Mouse (Mus musculus) stomach, embryonic 16.5 days (tissue): ENCODE measurements around the gene Cybc1. TPM values are rescaled to one million over a fixed set of nuclear protein-coding genes. Genes with fewer than 3 reads are reported as not detected.
A peak's percentile ranks its signal among the peaks of the same experiment; 100 is the strongest.

Source experiments
- ATAC-seq: fragments of 200-750 bp; cut with Nextera tagmentation; 2 replicates; pipeline ENCODE4 v1.8.0; 2017; ENCODE audit warnings: moderate number of reproducible peaks, moderate TSS enrichment; ENCODE audit not compliant: insufficient read depth, low FRiP score
- H3K27ac ChIP-seq: fragments of 300-500 bp; sonication (generic); 2 replicates; pipeline ENCODE4 v1.5.1; 2014; ENCODE audit warnings: low read length
- H3K27me3 ChIP-seq: fragments of 300-500 bp; sonication (generic); 2 replicates; pipeline ENCODE4 v1.6.1; 2014; ENCODE audit warnings: low read length, control low read depth, mixed read lengths; ENCODE audit not compliant: control insufficient read depth, insufficient read depth
- H3K36me3 ChIP-seq: fragments of 300-500 bp; sonication (generic); 2 replicates; pipeline ENCODE4 v1.6.1; 2014; ENCODE audit warnings: low read length; ENCODE audit not compliant: control insufficient read depth, insufficient read depth
- H3K4me1 ChIP-seq: fragments of 300-500 bp; sonication (generic); 2 replicates; pipeline ENCODE4 v1.6.1; 2014; ENCODE audit warnings: low read length, control low read depth, mixed read lengths; ENCODE audit not compliant: control insufficient read depth, insufficient read depth
- H3K4me2 ChIP-seq: fragments of 300-500 bp; sonication (generic); 2 replicates; pipeline ENCODE4 v1.6.1; 2014; ENCODE audit warnings: low read depth, low read length, mixed read lengths
- H3K4me3 ChIP-seq: fragments of 300-500 bp; sonication (generic); replicated peaks from 2 replicates; pipeline ENCODE4 v1.5.1; 2014; ENCODE audit warnings: mild to moderate bottlenecking, low read length
- H3K9ac ChIP-seq: fragments of 300-500 bp; sonication (generic); 2 replicates; pipeline ENCODE4 v1.6.1; 2014; ENCODE audit warnings: low read length
- H3K9me3 ChIP-seq: fragments of 300-500 bp; sonication (generic); replicated peaks from 2 replicates; pipeline ENCODE4 v1.6.1; 2016; ENCODE audit warnings: low read length, control low read depth; ENCODE audit not compliant: control insufficient read depth
- WGBS: fragments of 180-500 bp; shearing (Covaris S2); extraction: QIAGEN DNeasy Blood & Tissue Kit; methylation state at CpG from one replicate; pipeline ENCODE4 v1.1.7; 2014; 5-methylcytosine and 5-hydroxymethylcytosine counted together
- polyA plus RNA-seq: library from polyadenylated mRNA; unstranded; fragments of >200 nt; fragmentation: Nextera tagmentation; extraction: Ambion mirVana; gene quantifications from 2 replicates; pipeline ENCODE4 v1.2.1, GENCODE M21; 2015

Gene Cybc1
- 37.9 and 44.2 TPM in 2 replicates for polyA plus RNA-seq

- H3K36me3 ChIP-seq: peaks cover 14% of the 10 kb centered on the region
- peaks cover 30% of the 10 kb centered on the region for H3K4me1 ChIP-seq
- H3K4me3 ChIP-seq: peak within 1 kb of the TSS; percentile 81
- peak within 1 kb of the TSS; percentile 67 for H3K4me2 ChIP-seq
- no peaks in the 10 kb centered on the region for H3K27me3 ChIP-seq
- ATAC-seq: peak; percentile 90
- peak within 1 kb of the TSS; percentile 80 for H3K27ac ChIP-seq
- H3K9me3 ChIP-seq: no peaks in the 10 kb centered on the region
- peak within 1 kb of the TSS; percentile 82 for H3K9ac ChIP-seq
- under 1% methylated on average over 23 of the region's 23 CpGs for WGBS
These were observed at the start of gene Cybc1 for GRCm38 (mm10) chr11:121229018-121229439. Gene Cybc1, minus strand, starts transcription at chr11:121229322.

- ATAC-seq: no peak
- H3K4me1 ChIP-seq: 0 out of 2 replicates have a peak, but pooled peaks cover 9% of the 10 kb centered on the region
- no peak overlapping the region for H3K4me3 ChIP-seq
- H3K9me3 ChIP-seq: no peaks in the 10 kb centered on the region
- H3K36me3 ChIP-seq: no peaks in the 10 kb centered on the region
- H3K9ac ChIP-seq: no peak overlapping the region
- H3K27me3 ChIP-seq: no peaks in the 10 kb centered on the region
- WGBS: 82% methylated on average over 3 of the region's 3 CpGs
- no peak overlapping the region for H3K4me2 ChIP-seq
- H3K27ac ChIP-seq: no peak overlapping the region
These were observed 48.9 kb upstream of the Cybc1 start for GRCm38 (mm10) chr11:121278011-121278410.

GRCm38 (mm10) chr11:121277516-121277915 lies 48.4 kb upstream of the Cybc1 start:
- Histone ChIP-seq H3K4me3 (no peak overlapping the region), H3K4me1 (0 out of 2 replicates have a peak, but pooled peaks cover 4% of the 10 kb centered on the region), H3K9me3 (no peaks in the 10 kb centered on the region), H3K4me2 (no peak overlapping the region), H3K9ac (no peak overlapping the region), H3K27ac (no peak overlapping the region), H3K36me3 (no peaks in the 10 kb centered on the region), H3K27me3 (no peaks in the 10 kb centered on the region)
- ATAC-seq: no peak
- WGBS: 88% methylated on average over 8 of the region's 8 CpGs

GRCm38 (mm10) chr11:121261074-121261473 lies 32.0 kb upstream of the Cybc1 start:
- H3K36me3 ChIP-seq: no peaks in the 10 kb centered on the region
- H3K9ac ChIP-seq: peak overlapping the region; percentile 93
- peak overlapping the region; percentile 81 for H3K4me2 ChIP-seq
- no peak for ATAC-seq
- H3K4me1 ChIP-seq: peaks cover 15% of the 10 kb centered on the region; the same call in 1 of the 2 replicates
- H3K4me3 ChIP-seq: peak overlapping the region; percentile 98
- H3K27ac ChIP-seq: no peak overlapping the region
- H3K27me3 ChIP-seq: no peaks in the 10 kb centered on the region
- WGBS: 37% methylated on average over 2 of the region's 2 CpGs
- no peaks in the 10 kb centered on the region for H3K9me3 ChIP-seq

- peak overlapping the region; percentile 98 for H3K4me3 ChIP-seq
- H3K27ac ChIP-seq: peak overlapping the region; percentile 83
- H3K4me2 ChIP-seq: peak overlapping the region; percentile 81
- under 1% methylated on average over 56 of the region's 60 CpGs for WGBS
- H3K9ac ChIP-seq: peak overlapping the region; percentile 93
- no peaks in the 10 kb centered on the region for H3K27me3 ChIP-seq
- ATAC-seq: 0 out of 2 replicates have a peak, but pooled peaks have one; percentile 18
- no peaks in the 10 kb centered on the region for H3K9me3 ChIP-seq
- H3K36me3 ChIP-seq: no peaks in the 10 kb centered on the region
- H3K4me1 ChIP-seq: peaks cover 15% of the 10 kb centered on the region; the same call in 1 of the 2 replicates
These were observed 31.2 kb upstream of the Cybc1 start for GRCm38 (mm10) chr11:121260211-121260906.

GRCm38 (mm10) chr11:121259160-121260100 lies 30.3 kb upstream of the Cybc1 start, which contains the start of gene Foxk2:
Gene Foxk2, plus strand, starts transcription at chr11:121259990.
- under 1% methylated on average over 91 of the region's 91 CpGs for WGBS
- peak within 1 kb of the TSS; percentile 98 for H3K4me3 ChIP-seq
- peaks cover 15% of the 10 kb centered on the region; the same call in 1 of the 2 replicates for H3K4me1 ChIP-seq
- H3K27me3 ChIP-seq: no peaks in the 10 kb centered on the region
- H3K9ac ChIP-seq: peak within 1 kb of the TSS; percentile 93
- ATAC-seq: peak; percentile 99
- H3K36me3 ChIP-seq: no peaks in the 10 kb centered on the region
- H3K27ac ChIP-seq: peak within 1 kb of the TSS; percentile 84
- peak within 1 kb of the TSS; percentile 81 for H3K4me2 ChIP-seq
- no peaks in the 10 kb centered on the region for H3K9me3 ChIP-seq

GRCm38 (mm10) chr11:121250196-121250595 lies 21.1 kb upstream of the Cybc1 start:
- H3K27ac ChIP-seq: no peak overlapping the region
- no peak overlapping the region for H3K4me3 ChIP-seq
- H3K9me3 ChIP-seq: no peaks in the 10 kb centered on the region
- H3K9ac ChIP-seq: no peak overlapping the region
- no peak overlapping the region for H3K4me2 ChIP-seq
- H3K36me3 ChIP-seq: peaks cover 45% of the 10 kb centered on the region
- no peaks in the 10 kb centered on the region for H3K4me1 ChIP-seq
- WGBS: 90% methylated on average over 8 of the region's 8 CpGs
- no peaks in the 10 kb centered on the region for H3K27me3 ChIP-seq
- ATAC-seq: no peak

GRCm38 (mm10) chr11:121239669-121240068 lies 10.5 kb upstream of the Cybc1 start:
- H3K9me3 ChIP-seq: no peaks in the 10 kb centered on the region
- no peak overlapping the region for H3K4me3 ChIP-seq
- no peak overlapping the region for H3K27ac ChIP-seq
- 89% methylated on average over 2 of the region's 2 CpGs for WGBS
- ATAC-seq: no peak
- H3K9ac ChIP-seq: no peak overlapping the region
- peaks cover 19% of the 10 kb centered on the region for H3K4me1 ChIP-seq
- no peaks in the 10 kb centered on the region for H3K27me3 ChIP-seq
- H3K4me2 ChIP-seq: no peak overlapping the region
- peaks cover 9% of the 10 kb centered on the region; the same call in 1 of the 2 replicates for H3K36me3 ChIP-seq
